Mouse (Mus musculus) CD4-positive, CD25-positive, alpha-beta regulatory T cell, adult 4 months (primary cell): ENCODE results near the gene Anks1b. TPM values are rescaled to one million over a fixed set of nuclear protein-coding genes. Genes with fewer than 3 reads are reported as not detected.

Experiments
- ATAC-seq: one replicate; pipeline ENCODE4 v1.8.0; 2017
- polyA plus RNA-seq, 2 experiments: library from polyadenylated mRNA; unstranded; fragments of 100-300 nt; shearing (Covaris generic); gene quantifications; one replicate each; pipeline ENCODE4 v1.2.1; 2017

Gene Anks1b
- polyA plus RNA-seq, 2 experiments from 2014 or later = not detected

GRCm38 (mm10) chr10:90753106-90753505 is 879.8 kb downstream of the Anks1b start:
- no peak for ATAC-seq

GRCm38 (mm10) chr10:90757773-90758172 is 884.5 kb downstream of the Anks1b start:
- no peak for ATAC-seq

GRCm38 (mm10) chr10:90759929-90760328 is 886.6 kb downstream of the Anks1b start:
- no peak for ATAC-seq

GRCm38 (mm10) chr10:90766261-90766660 is 893.0 kb downstream of the Anks1b start:
- ATAC-seq = no peak

GRCm38 (mm10) chr10:90770403-90770955 is 897.2 kb downstream of the Anks1b start:
- no peak for ATAC-seq

GRCm38 (mm10) chr10:90771046-90771445 is 897.7 kb downstream of the Anks1b start:
- ATAC-seq = no peak

- no peak for ATAC-seq
Observed at GRCm38 (mm10) chr10:90771471-90772226, 898.3 kb downstream of the Anks1b start.

- ATAC-seq = no peak
Observed at GRCm38 (mm10) chr10:90779561-90780400, 906.5 kb downstream of the Anks1b start.

GRCm38 (mm10) chr10:90784981-90785650 is 911.8 kb downstream of the Anks1b start:
- no peak for ATAC-seq

- ATAC-seq = no peak
Observed at GRCm38 (mm10) chr10:90785680-90786079, 912.4 kb downstream of the Anks1b start.

GRCm38 (mm10) chr10:90803112-90803511 is 929.8 kb downstream of the Anks1b start:
- ATAC-seq = no peak

GRCm38 (mm10) chr10:90804602-90805095 is 931.3 kb downstream of the Anks1b start:
- ATAC-seq = no peak

GRCm38 (mm10) chr10:90808616-90809310 is 935.5 kb downstream of the Anks1b start:
- no peak for ATAC-seq

GRCm38 (mm10) chr10:90809911-90810590 is 936.7 kb downstream of the Anks1b start:
- ATAC-seq = no peak

GRCm38 (mm10) chr10:90811446-90811845 is 938.1 kb downstream of the Anks1b start:
- no peak for ATAC-seq

GRCm38 (mm10) chr10:90813326-90813725 is 940.0 kb downstream of the Anks1b start:
- ATAC-seq = no peak

- no peak for ATAC-seq
Observed at GRCm38 (mm10) chr10:90814412-90814811, 941.1 kb downstream of the Anks1b start.

- no peak for ATAC-seq
Observed at GRCm38 (mm10) chr10:90818246-90818937, 945.1 kb downstream of the Anks1b start.

- no peak for ATAC-seq
Observed at GRCm38 (mm10) chr10:90823438-90823837, 950.1 kb downstream of the Anks1b start.

GRCm38 (mm10) chr10:90824692-90825091 is 951.4 kb downstream of the Anks1b start:
- ATAC-seq = no peak

GRCm38 (mm10) chr10:90826939-90827338 is 953.6 kb downstream of the Anks1b start:
- no peak for ATAC-seq
